Mouse (Mus musculus): ENCODE results near the gene Ppard.

- TF ChIP-seq CTCF (IDR thresholded peaks at IDR 0.05; ENCODE audit: borderline replicate concordance, insufficient read depth, low read depth, low read length) = no peak
- no peak for TF ChIP-seq POLR2A (IDR thresholded peaks at IDR 0.05; ENCODE audit: borderline replicate concordance, insufficient read depth, low read length)
Measured at GRCm38 (mm10) chr17:28252281-28252648, 19.8 kb downstream of the Ppard start.
